Mouse (Mus musculus) MEL (cell line): Measurements from ENCODE around the gene Acsl5. TPM values are rescaled to one million over a fixed set of nuclear protein-coding genes. Genes with fewer than 3 reads are reported as not detected.

Experiments used
- DNase-seq: peaks from one replicate; pipeline ENCODE4 v3.0.0; 2011; ENCODE audit warnings: low read depth, low spot score
- H3K27ac ChIP-seq: 2 replicates; pipeline ENCODE4 v1.5.1; 2012; ENCODE audit warnings: low read depth, mild to moderate bottlenecking, control low read depth, low read length, moderate library complexity; ENCODE audit not compliant: control insufficient read depth
- H3K27me3 ChIP-seq, 2 experiments: fragments of 150-350 bp in 1 of 2; sonication (generic) in 1 of 2; 2 replicates each; pipeline ENCODE4 v1.6.1; 2012; ENCODE audit warnings: low read length in 2 of 2, mild to moderate bottlenecking in 2 of 2, improper control_type of control experiment in 1 of 2, moderate library complexity in 1 of 2; ENCODE audit not compliant: insufficient read depth in 2 of 2, control insufficient read depth in 1 of 2
- H3K36me3 ChIP-seq, 2 experiments: 2 replicates each; pipeline ENCODE4 v1.6.1; 2012 to 2014; ENCODE audit warnings: low read length in 2 of 2, improper control_type of control experiment in 1 of 2, inconsistent platforms in 1 of 2, mild to moderate bottlenecking in 1 of 2; ENCODE audit not compliant: insufficient read depth in 2 of 2, control insufficient read depth in 1 of 2
- H3K4me1 ChIP-seq, 2 experiments: fragments of 150-350 bp in 1 of 2; sonication (generic) in 1 of 2; 2 replicates each; pipeline ENCODE4 v1.6.1; 2012; ENCODE audit warnings: low read length in 2 of 2, improper control_type of control experiment in 1 of 2, mild to moderate bottlenecking in 1 of 2; ENCODE audit not compliant: insufficient read depth in 2 of 2, control insufficient read depth in 1 of 2
- H3K4me3 ChIP-seq, 2 experiments: fragments of 150-350 bp in 1 of 2; sonication (generic) in 1 of 2; 2 replicates each; pipeline ENCODE4 v1.5.1; 2012; ENCODE audit warnings: low read depth in 2 of 2, low read length in 2 of 2, mild to moderate bottlenecking in 2 of 2, moderate library complexity in 2 of 2, control low read depth in 1 of 2, improper control_type of control experiment in 1 of 2; ENCODE audit not compliant: control insufficient read depth in 1 of 2, insufficient read depth in 1 of 2
- H3K79me2 ChIP-seq: 2 replicates; pipeline ENCODE4 v1.6.1; 2012; ENCODE audit warnings: mild to moderate bottlenecking, low read length, moderate library complexity; ENCODE audit not compliant: control insufficient read depth, poor library complexity, insufficient read depth
- H3K9ac ChIP-seq: 2 replicates; pipeline ENCODE4 v1.6.1; 2012; ENCODE audit warnings: low read depth, mild to moderate bottlenecking, control low read depth, low read length, moderate library complexity; ENCODE audit not compliant: control insufficient read depth, poor library complexity, severe bottlenecking
- H3K9me3 ChIP-seq: fragments of 150-350 bp; sonication (generic); replicated peaks from 2 replicates; pipeline ENCODE4 v1.6.1; 2012; ENCODE audit warnings: mild to moderate bottlenecking, low read length, improper control_type of control experiment, moderate library complexity; ENCODE audit not compliant: insufficient read depth
- BHLHE40 ChIP-seq: IDR thresholded peaks from 2 replicates; pipeline ENCODE4 v1.6.1; 2012; ENCODE audit warnings: low read depth, mild to moderate bottlenecking, inconsistent platforms, low read length, improper control_type of control experiment, borderline replicate concordance
- ELF1 ChIP-seq: IDR thresholded peaks from 2 replicates; pipeline ENCODE4 v1.6.1; 2014; ENCODE audit warnings: low read depth, mild to moderate bottlenecking, inconsistent platforms, low read length, improper control_type of control experiment, moderate library complexity
- EP300 ChIP-seq, 2 experiments: IDR thresholded peaks; 2 replicates each; pipeline ENCODE4 v1.6.1; 2011; ENCODE audit warnings: improper control_type of control experiment in 2 of 2, low read length in 2 of 2, low read depth in 1 of 2, mild to moderate bottlenecking in 1 of 2
- GATA1 ChIP-seq: IDR thresholded peaks from 2 replicates; pipeline ENCODE4 v1.6.1; 2011; ENCODE audit warnings: low read depth, low read length, improper control_type of control experiment
- HCFC1 ChIP-seq: IDR thresholded peaks from 2 replicates; pipeline ENCODE4 v1.6.1; 2012; ENCODE audit warnings: low read depth, mild to moderate bottlenecking, inconsistent platforms, low read length, improper control_type of control experiment, moderate library complexity
- KAT2A ChIP-seq: conservative IDR thresholded peaks from 2 replicates; pipeline ENCODE4 v1.6.1; 2012; ENCODE audit warnings: low read depth, low read length, improper control_type of control experiment, inconsistent platforms
- MAX ChIP-seq: IDR thresholded peaks from 2 replicates; pipeline ENCODE4 v1.6.1; 2011; ENCODE audit warnings: low read length, improper control_type of control experiment
- MXI1 ChIP-seq: IDR thresholded peaks from 2 replicates; pipeline ENCODE4 v1.6.1; 2011; ENCODE audit warnings: mild to moderate bottlenecking, low read depth, low read length, improper control_type of control experiment
- MYC ChIP-seq: IDR thresholded peaks from 2 replicates; pipeline ENCODE4 v1.6.1; 2011; ENCODE audit warnings: low read depth, mild to moderate bottlenecking, low read length, improper control_type of control experiment, moderate library complexity
- NRF1 ChIP-seq: IDR thresholded peaks from 2 replicates; pipeline ENCODE4 v1.6.1; 2014; ENCODE audit warnings: low read depth, mild to moderate bottlenecking, inconsistent platforms, low read length, improper control_type of control experiment, moderate library complexity; ENCODE audit not compliant: poor library complexity, insufficient read depth, severe bottlenecking
- POLR2A ChIP-seq, 2 experiments: IDR thresholded peaks; 2 replicates each; pipeline ENCODE4 v1.6.1; 2011 to 2012; ENCODE audit warnings: low read length in 2 of 2, mild to moderate bottlenecking in 2 of 2, control low read depth in 1 of 2, improper control_type of control experiment in 1 of 2, low read depth in 1 of 2, moderate library complexity in 1 of 2; ENCODE audit not compliant: control insufficient read depth in 1 of 2, insufficient read depth in 1 of 2, poor library complexity in 1 of 2
- POLR2AphosphoS5 ChIP-seq: IDR thresholded peaks from 2 replicates; pipeline ENCODE4 v1.6.1; 2012; ENCODE audit warnings: low read depth, borderline replicate concordance, mild to moderate bottlenecking, inconsistent platforms, low read length, moderate library complexity, mixed read lengths
- RAD21 ChIP-seq: IDR thresholded peaks from 2 replicates; pipeline ENCODE4 v1.6.1; 2011; ENCODE audit warnings: mild to moderate bottlenecking, low read depth, low read length, improper control_type of control experiment
- RCOR1 ChIP-seq: IDR thresholded peaks from 2 replicates; pipeline ENCODE4 v1.6.1; 2012; ENCODE audit warnings: low read depth, mild to moderate bottlenecking, inconsistent platforms, low read length, improper control_type of control experiment
- SIN3A ChIP-seq: IDR thresholded peaks from 2 replicates; pipeline ENCODE4 v1.6.1; 2012; ENCODE audit warnings: low read length, improper control_type of control experiment, inconsistent platforms
- SMC3 ChIP-seq: IDR thresholded peaks from 2 replicates; pipeline ENCODE4 v1.6.1; 2011; ENCODE audit warnings: low read depth, low read length, improper control_type of control experiment
- TAL1 ChIP-seq: IDR thresholded peaks from 2 replicates; pipeline ENCODE4 v1.6.1; 2012; ENCODE audit warnings: mild to moderate bottlenecking, inconsistent platforms, low read length, moderate library complexity, mixed read lengths
- TBP ChIP-seq: IDR thresholded peaks from 2 replicates; pipeline ENCODE4 v1.8.0; 2011; ENCODE audit warnings: low read depth, low read length, improper control_type of control experiment
- TCF12 ChIP-seq: IDR thresholded peaks from 2 replicates; pipeline ENCODE4 v1.6.1; 2014; ENCODE audit warnings: low read depth, mild to moderate bottlenecking, inconsistent platforms, low read length, improper control_type of control experiment, moderate library complexity
- ZC3H11A ChIP-seq: IDR thresholded peaks from 2 replicates; pipeline ENCODE4 v1.6.1; 2012; ENCODE audit warnings: low read depth, mild to moderate bottlenecking, inconsistent platforms, low read length, improper control_type of control experiment
- ZKSCAN1 ChIP-seq: IDR thresholded peaks from 2 replicates; pipeline ENCODE4 v1.6.1; 2012; ENCODE audit warnings: low read depth, mild to moderate bottlenecking, inconsistent platforms, low read length, improper control_type of control experiment, moderate library complexity
- ZMIZ1 ChIP-seq: IDR thresholded peaks from 2 replicates; pipeline ENCODE4 v1.6.1; 2012; ENCODE audit warnings: low read depth, mild to moderate bottlenecking, inconsistent platforms, low read length, improper control_type of control experiment, moderate library complexity
- ZNF384 ChIP-seq: IDR thresholded peaks from 2 replicates; pipeline ENCODE4 v1.6.1; 2012; ENCODE audit warnings: low read depth, mild to moderate bottlenecking, inconsistent platforms, low read length, improper control_type of control experiment
- polyA plus RNA-seq, 2 experiments: library from polyadenylated mRNA; stranded (reverse) in 1 of 2; unstranded in 1 of 2; fragments of >175 nt in 1 of 2; fragments of >200 nt in 1 of 2; gene quantifications; 2 replicates each; pipeline versions ENCODE4 v1.2.1 to v1.2.4; 2012; ENCODE audit warnings: low replicate concordance in 2 of 2, low read depth in 1 of 2; ENCODE audit not compliant: insufficient read length in 2 of 2, insufficient read depth in 1 of 2, missing spikeins in 1 of 2
- total RNA-seq: library from RNA; depleted of rRNA; stranded (reverse); fragments of 300-350 nt; gene quantifications from 2 replicates; pipeline ENCODE4 v1.2.3, GENCODE M21; 2012

Acsl5 gene
- total and polyA plus RNA-seq, 3 experiments: 223 to 318 TPM; not detected in 1

DNA sequence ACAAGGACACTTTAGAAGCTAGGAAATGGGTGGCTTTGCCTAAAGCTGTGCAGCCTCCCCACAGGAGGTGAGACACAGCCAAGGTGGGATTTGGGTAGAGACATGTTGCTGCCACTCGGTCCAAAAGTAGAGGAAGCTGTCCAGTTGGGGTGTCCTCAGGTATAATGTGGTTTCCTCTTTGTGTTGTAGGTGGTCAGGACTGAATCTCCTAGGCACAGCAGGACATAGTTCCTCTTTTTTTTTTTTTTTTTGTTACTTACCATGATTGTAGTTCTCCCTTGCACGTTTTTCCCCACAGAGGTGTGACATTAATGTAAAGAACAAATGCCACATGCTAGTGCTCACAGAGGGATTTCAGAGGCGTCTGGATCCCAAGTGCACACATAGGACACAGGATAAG lies 13.5 kb downstream of the Acsl5 start:
- no peak overlapping the region for H3K4me3 ChIP-seq
- H3K27me3 ChIP-seq: no peaks in the 10 kb centered on the region
- H3K36me3 ChIP-seq: peaks cover 21 to 23% of the 10 kb centered on the region in 2 experiments
- H3K9me3 ChIP-seq: no peaks in the 10 kb centered on the region
- peaks cover 50% of the 10 kb centered on the region for H3K79me2 ChIP-seq
- peaks cover 9 to 15% of the 10 kb centered on the region in 2 experiments for H3K4me1 ChIP-seq
- peak overlapping the region; percentile 28; the same call in 1 of the 2 replicates for H3K27ac ChIP-seq
- TF ChIP-seq MAX (peak; percentile 70), MYC (peak; percentile 93), MXI1 (peak; percentile 64), ZMIZ1 (no peak), EP300 (IDR thresholded peaks at IDR 0.05; ENCODE audit: low read depth in 1 of 2, low read length in 2 of 2) (peak; percentile 51 to 83), TAL1 (peak; percentile 39), RCOR1 (peak; percentile 52), ZKSCAN1 (0 out of 2 replicates have a peak, but pooled peaks have one; percentile 22), TCF12 (peak; percentile 45; the same call in 1 of the 2 replicates), TBP (peak; percentile 22; the same call in 1 of the 2 replicates), ZNF384 (peak; percentile 98), POLR2AphosphoS5 (no peak), RAD21 (no peak), POLR2A (IDR thresholded peaks at IDR 0.05; ENCODE audit: control insufficient read depth in 1 of 2, insufficient read depth in 1 of 2, low read depth in 1 of 2, low read length in 2 of 2, poor library complexity in 1 of 2) (0 out of 4 replicates have a peak, but pooled peaks of 1 of the 2 experiments have one; percentile 30), NRF1 (no peak), SIN3A (peak; percentile 59; the same call in 1 of the 2 replicates), GATA1 (peak; percentile 53; the same call in 1 of the 2 replicates), BHLHE40 (peak; percentile 86)
- DNase-seq: peak; percentile 76
- no peak overlapping the region for H3K9ac ChIP-seq

DNA sequence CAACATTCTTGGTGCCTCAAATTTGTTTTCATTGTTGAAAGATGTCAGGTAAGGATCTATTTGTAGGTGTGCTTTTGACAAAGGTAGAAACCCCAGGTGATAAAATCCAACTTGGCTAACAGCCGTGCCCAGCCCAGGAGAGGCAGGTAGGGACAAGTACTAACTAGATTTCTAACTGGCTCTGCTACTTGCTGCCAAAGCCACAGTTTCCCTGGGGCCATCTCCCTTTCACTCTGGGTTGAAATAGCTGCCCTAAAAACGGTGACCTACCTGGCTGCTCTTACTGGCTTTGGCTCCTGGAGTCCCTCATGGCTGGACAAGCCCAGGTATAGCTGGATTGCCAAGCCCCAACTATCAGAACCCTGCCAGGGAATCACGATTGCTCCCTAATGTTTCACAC lies 15.0 kb downstream of the Acsl5 start:
- TF ChIP-seq TAL1: no peak
- no peak for TF ChIP-seq KAT2A
- no peak for TF ChIP-seq GATA1
- no peak for TF ChIP-seq SMC3
- no peak for TF ChIP-seq HCFC1
- TF ChIP-seq ELF1: no peak
- no peak for TF ChIP-seq ZC3H11A
- no peaks in the 10 kb centered on the region for H3K9me3 ChIP-seq
- no peak overlapping the region for H3K27ac ChIP-seq
- H3K36me3 ChIP-seq: peaks cover 17 to 29% of the 10 kb centered on the region in 2 experiments
- no peak overlapping the region for H3K9ac ChIP-seq
- peaks cover 38% of the 10 kb centered on the region for H3K79me2 ChIP-seq
- H3K4me3 ChIP-seq: no peak overlapping the region
- H3K27me3 ChIP-seq: no peaks in the 10 kb centered on the region
- DNase-seq: no peak
- H3K4me1 ChIP-seq: peaks cover 14 to 23% of the 10 kb centered on the region in 2 experiments
